Mouse (Mus musculus): ENCODE data around the gene 1600002K03Rik. TPM values are rescaled to one million over a fixed set of nuclear protein-coding genes. Genes with fewer than 3 reads are reported as not detected.
"Not testable (repeated sequence)": the region's sequence is repeated elsewhere in the genome, so short reads cannot be mapped to it uniquely, and the experiment has no call there.

1600002K03Rik gene
- polyA plus RNA-seq, 1 experiment from 2014 or later = 23.6 TPM

DNA sequence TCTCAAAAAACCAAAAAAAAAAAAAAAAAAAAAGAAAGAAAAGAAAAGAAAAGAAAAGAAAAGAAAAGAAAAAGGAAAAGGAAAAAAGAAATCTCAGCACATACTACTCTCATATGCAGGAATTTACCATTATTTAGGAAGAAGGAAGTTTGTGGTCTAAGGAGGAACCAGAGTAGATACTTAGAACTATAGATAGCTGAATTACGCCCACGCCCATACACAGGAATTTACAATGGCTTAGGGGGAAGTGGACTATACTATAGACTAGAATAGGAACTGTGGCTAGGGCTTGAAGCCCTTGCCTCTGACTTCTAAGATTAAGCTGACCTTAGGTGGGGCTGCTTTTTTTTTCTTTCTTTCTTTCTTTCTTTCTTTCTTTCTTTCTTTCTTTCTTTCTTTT lies 50.4 kb downstream of the 1600002K03Rik start:
- H3K9ac ChIP-seq (ENCODE audit: low read depth, low read length); H3K36me3 ChIP-seq (ENCODE audit: control insufficient read depth, insufficient read depth, low read length); ATAC-seq; H3K4me2 ChIP-seq (ENCODE audit: low read depth, low read length); H3K27ac ChIP-seq (ENCODE audit: low read length); H3K9me3 ChIP-seq (ENCODE audit: control insufficient read depth, low read length); H3K4me3 ChIP-seq (ENCODE audit: low read length); H3K27me3 ChIP-seq (replicated peaks; ENCODE audit: control insufficient read depth, insufficient read depth, low read length): not testable (repeated sequence)
- H3K4me1 ChIP-seq (ENCODE audit: control insufficient read depth, insufficient read depth, low read length) = peaks cover 18% of the 10 kb centered on the region
- WGBS = 84% methylated on average over 2 of the region's 2 CpGs

Other genes with a start within 250 kb of the 1600002K03Rik start
- gene Arid3a, start 245.9 kb upstream of the 1600002K03Rik start, polyA plus RNA-seq (2015; fragmentation: Nextera tagmentation; extraction: Ambion mirVana) = 19.4 and 22.1 TPM in 2 replicates
- gene Wdr18, start 212.8 kb upstream of the 1600002K03Rik start, polyA plus RNA-seq (2015; fragmentation: Nextera tagmentation; extraction: Ambion mirVana) = 86.2 and 96.6 TPM in 2 replicates
- gene Grin3b, start 202.2 kb upstream of the 1600002K03Rik start, polyA plus RNA-seq (2015; fragmentation: Nextera tagmentation; extraction: Ambion mirVana) = 0.15 and 0.16 TPM in 2 replicates
- gene Tmem259, start 188.6 kb upstream of the 1600002K03Rik start, polyA plus RNA-seq (2015; fragmentation: Nextera tagmentation; extraction: Ambion mirVana) = 7.0 and 9.7 TPM in 2 replicates
- gene Cnn2, start 184.4 kb upstream of the 1600002K03Rik start, polyA plus RNA-seq (2015; fragmentation: Nextera tagmentation; extraction: Ambion mirVana) = 226 and 245 TPM in 2 replicates
- 3.3 and 3.4 TPM in 2 replicates for gene Abca7, start 176.4 kb upstream of the 1600002K03Rik start, polyA plus RNA-seq (2015; fragmentation: Nextera tagmentation; extraction: Ambion mirVana)
- gene Arhgap45, start 156.3 kb upstream of the 1600002K03Rik start, polyA plus RNA-seq (2015; fragmentation: Nextera tagmentation; extraction: Ambion mirVana) = 6.0 and 7.3 TPM in 2 replicates
- gene Polr2e, start 133.1 kb upstream of the 1600002K03Rik start, polyA plus RNA-seq (2015; fragmentation: Nextera tagmentation; extraction: Ambion mirVana) = 190 and 212 TPM in 2 replicates
- 942 and 972 TPM in 2 replicates for gene Gpx4, start 125.8 kb upstream of the 1600002K03Rik start, polyA plus RNA-seq (2015; fragmentation: Nextera tagmentation; extraction: Ambion mirVana)
- gene Sbno2, start 67.4 kb upstream of the 1600002K03Rik start, polyA plus RNA-seq (2015; fragmentation: Nextera tagmentation; extraction: Ambion mirVana) = 13.4 and 14.3 TPM in 2 replicates
- 13.8 and 15.7 TPM in 2 replicates for gene Stk11, start 57.1 kb upstream of the 1600002K03Rik start, polyA plus RNA-seq (2015; fragmentation: Nextera tagmentation; extraction: Ambion mirVana)
- 846 and 854 TPM in 2 replicates for gene Atp5d, start 34.3 kb upstream of the 1600002K03Rik start, polyA plus RNA-seq (2015; fragmentation: Nextera tagmentation; extraction: Ambion mirVana)
- 5.1 TPM in 2 replicates for gene Cbarp, start 32.1 kb upstream of the 1600002K03Rik start, polyA plus RNA-seq (2015; fragmentation: Nextera tagmentation; extraction: Ambion mirVana)
- gene Midn, start 24.7 kb upstream of the 1600002K03Rik start, polyA plus RNA-seq (2015; fragmentation: Nextera tagmentation; extraction: Ambion mirVana) = 8.8 and 10.3 TPM in 2 replicates
- gene Cirbp, start 7.0 kb upstream of the 1600002K03Rik start, polyA plus RNA-seq (2015; fragmentation: Nextera tagmentation; extraction: Ambion mirVana) = 53.2 and 62.6 TPM in 2 replicates
- 7.4 and 8.1 TPM in 2 replicates for gene Efna2, start 6.5 kb downstream of the 1600002K03Rik start, polyA plus RNA-seq (2015; fragmentation: Nextera tagmentation; extraction: Ambion mirVana)
- gene Mum1, start 53.5 kb downstream of the 1600002K03Rik start, polyA plus RNA-seq (2015; fragmentation: Nextera tagmentation; extraction: Ambion mirVana) = 40.9 and 42.4 TPM in 2 replicates
- 604 and 616 TPM in 2 replicates for gene Ndufs7, start 76.2 kb downstream of the 1600002K03Rik start, polyA plus RNA-seq (2015; fragmentation: Nextera tagmentation; extraction: Ambion mirVana)
- gene Gamt, start 88.1 kb downstream of the 1600002K03Rik start, polyA plus RNA-seq (2015; fragmentation: Nextera tagmentation; extraction: Ambion mirVana) = 91.0 and 106 TPM in 2 replicates
- 36.8 and 37.6 TPM in 2 replicates for gene Dazap1, start 88.5 kb downstream of the 1600002K03Rik start, polyA plus RNA-seq (2015; fragmentation: Nextera tagmentation; extraction: Ambion mirVana)
- 894 and 922 TPM in 2 replicates for gene Rps15, start 119.5 kb downstream of the 1600002K03Rik start, polyA plus RNA-seq (2015; fragmentation: Nextera tagmentation; extraction: Ambion mirVana)
- 2.4 and 3.1 TPM in 2 replicates for gene Apc2, start 123.0 kb downstream of the 1600002K03Rik start, polyA plus RNA-seq (2015; fragmentation: Nextera tagmentation; extraction: Ambion mirVana)
- 60.4 and 64.3 TPM in 2 replicates for gene 2310011J03Rik, start 147.6 kb downstream of the 1600002K03Rik start, polyA plus RNA-seq (2015; fragmentation: Nextera tagmentation; extraction: Ambion mirVana)
- gene Pcsk4, start 156.6 kb downstream of the 1600002K03Rik start, polyA plus RNA-seq (2015; fragmentation: Nextera tagmentation; extraction: Ambion mirVana) = 10.8 and 12.9 TPM in 2 replicates
- 255 and 314 TPM in 2 replicates for gene Reep6, start 157.0 kb downstream of the 1600002K03Rik start, polyA plus RNA-seq (2015; fragmentation: Nextera tagmentation; extraction: Ambion mirVana)
- gene Adamtsl5, start 175.5 kb downstream of the 1600002K03Rik start, polyA plus RNA-seq (2015; fragmentation: Nextera tagmentation; extraction: Ambion mirVana) = 28.2 and 37.2 TPM in 2 replicates
- 0.39 and 0.64 TPM in 2 replicates for gene Plk5, start 183.5 kb downstream of the 1600002K03Rik start, polyA plus RNA-seq (2015; fragmentation: Nextera tagmentation; extraction: Ambion mirVana)
- gene Mex3d, start 214.7 kb downstream of the 1600002K03Rik start, polyA plus RNA-seq (2015; fragmentation: Nextera tagmentation; extraction: Ambion mirVana) = 1.9 and 2.7 TPM in 2 replicates
- gene Mbd3, start 226.6 kb downstream of the 1600002K03Rik start, polyA plus RNA-seq (2015; fragmentation: Nextera tagmentation; extraction: Ambion mirVana) = 133 and 144 TPM in 2 replicates
- 1,179 and 1,252 TPM in 2 replicates for gene Uqcr11, start 233.9 kb downstream of the 1600002K03Rik start, polyA plus RNA-seq (2015; fragmentation: Nextera tagmentation; extraction: Ambion mirVana)